ENCODE assay signal across 8 mouse cellular contexts in genomic region chr2:31974809-31975371, GRCm38 (mm10). TPM values are rescaled to one million over a fixed set of nuclear protein-coding genes. Genes with fewer than 3 reads are reported as not detected.
DNase-seq lines count a peak whose midpoint lies in the region; ATAC-seq and TF ChIP-seq lines count a peak whose summit lies in the region.

No protein-coding gene starts in this region.

- H3K27ac ChIP-seq in heart, embryonic 14.5 days (replicated peaks in 1 of 2; ENCODE audit: control insufficient read depth in 1 of 2, insufficient read depth in 1 of 2, low read depth in 2 of 2, low read length in 2 of 2) = peak overlapping the region; percentile 36 to 68; a peak in 3 of 4 replicates
- peak overlapping the region; percentile 73; the same call in 1 of the 2 replicates for H3K27ac ChIP-seq in forebrain, embryonic 15.5 days (replicated peaks)
- peak overlapping the region; percentile 78 for H3K27ac ChIP-seq in liver, postnatal 0 days (ENCODE audit: low read depth)

- no peak for TF ChIP-seq EP300 in liver, postnatal 0 days (IDR thresholded peaks at IDR 0.05; ENCODE audit: low read depth)

- no peak for DNase-seq in heart, postnatal 14 days
- DNase-seq in ES-CJ7 (ENCODE audit: low read depth, low spot score) = peak; percentile 21
- DNase-seq in liver, postnatal 0 days = no peak
- DNase-seq in right cerebral cortex, adult 2 months (ENCODE audit: low spot score in 2 of 2) = no peak
- DNase-seq in layer of hippocampus, adult 11-12 months (ENCODE audit: low spot score) = no peak
- no peak for DNase-seq in thymus, postnatal 14 days

- intact Hi-C loops in heart, postnatal 14 days (cut with DNase I) = no loop called here

- peak overlapping the region; percentile 97 for H3K9ac ChIP-seq in heart, embryonic 14.5 days (ENCODE audit: low read length)
- peak overlapping the region; percentile 90 for H3K9ac ChIP-seq in forebrain, embryonic 15.5 days (replicated peaks)
- peak overlapping the region; percentile 98 for H3K9ac ChIP-seq in liver, postnatal 0 days (replicated peaks)

- ATAC-seq in heart, embryonic 14.5 days (ENCODE audit: insufficient number of reproducible peaks, insufficient read depth, low FRiP score, low read depth) = no peak
- no peak for ATAC-seq in forebrain, embryonic 15.5 days (replicated peaks)
- no peak for ATAC-seq in liver, postnatal 0 days

- H3K36me3 ChIP-seq in heart, embryonic 14.5 days (ENCODE audit: control insufficient read depth, insufficient read depth, low read length) = peaks cover 59% of the 10 kb centered on the region
- H3K36me3 ChIP-seq in forebrain, embryonic 15.5 days = peaks cover 53% of the 10 kb centered on the region
- H3K36me3 ChIP-seq in liver, postnatal 0 days (replicated peaks; ENCODE audit: insufficient read depth, low read length) = peaks cover 31% of the 10 kb centered on the region

- TF ChIP-seq CTCF in liver, postnatal 0 days (IDR thresholded peaks at IDR 0.05; ENCODE audit: low read depth) = no peak

- H3K4me3 ChIP-seq in heart, embryonic 14.5 days (ENCODE audit: control insufficient read depth in 1 of 2, insufficient read depth in 1 of 2, low read depth in 1 of 2, low read length in 2 of 2) = peak overlapping the region; percentile 94 to 97
- H3K4me3 ChIP-seq in forebrain, embryonic 15.5 days = peak overlapping the region; percentile 85
- peak overlapping the region; percentile 94 for H3K4me3 ChIP-seq in liver, postnatal 0 days (ENCODE audit: low read depth, low read length)

- WGBS in heart, embryonic 14.5 days = 8% methylated on average over 13 of the region's 13 CpGs
- WGBS in forebrain, embryonic 15.5 days = 11% methylated on average over 13 of the region's 13 CpGs
- 6% methylated on average over 13 of the region's 13 CpGs for WGBS in liver, postnatal 0 days (ENCODE audit: insufficient replicate concordance)

- peaks cover 3 to 10% of the 10 kb centered on the region in 2 experiments; a peak in 3 of 4 replicates for H3K4me1 ChIP-seq in heart, embryonic 14.5 days (ENCODE audit: control insufficient read depth in 2 of 2, insufficient read depth in 2 of 2, low read length in 2 of 2)
- H3K4me1 ChIP-seq in forebrain, embryonic 15.5 days = peaks cover 17% of the 10 kb centered on the region
- H3K4me1 ChIP-seq in liver, postnatal 0 days (ENCODE audit: insufficient read depth) = peaks cover 13% of the 10 kb centered on the region

- H3K4me2 ChIP-seq in heart, embryonic 14.5 days (ENCODE audit: low read length) = peak overlapping the region; percentile 99
- H3K4me2 ChIP-seq in forebrain, embryonic 15.5 days (replicated peaks) = peak overlapping the region; percentile 65
- peak overlapping the region; percentile 77 for H3K4me2 ChIP-seq in liver, postnatal 0 days (ENCODE audit: low read depth, low read length)

- no peaks in the 10 kb centered on the region for H3K9me3 ChIP-seq in heart, embryonic 14.5 days (ENCODE audit: control insufficient read depth, low read length)
- no peaks in the 10 kb centered on the region for H3K9me3 ChIP-seq in forebrain, embryonic 15.5 days
- H3K9me3 ChIP-seq in liver, postnatal 0 days (ENCODE audit: low read length) = no peaks in the 10 kb centered on the region

- H3K27me3 ChIP-seq in heart, embryonic 14.5 days (ENCODE audit: control insufficient read depth, insufficient read depth, low read length) = no peaks in the 10 kb centered on the region
- no peaks in the 10 kb centered on the region for H3K27me3 ChIP-seq in forebrain, embryonic 15.5 days
- H3K27me3 ChIP-seq in liver, postnatal 0 days (ENCODE audit: insufficient read depth, low read length) = no peaks in the 10 kb centered on the region

RNA-seq across cellular contexts. Expression of gene Nup214, which starts 0.7 kb away (rescaled TPM):
- 46.2 and 48.5 TPM in 2 replicates for polyA plus RNA-seq in heart, embryonic 14.5 days (2014; fragmentation: Nextera tagmentation; extraction: Ambion mirVana)
- total RNA-seq in heart, postnatal 14 days (2021) = 10 to 100 TPM; 37.0 to 38.1 TPM
- polyA plus RNA-seq in forebrain, embryonic 15.5 days (2015; fragmentation: Nextera tagmentation; extraction: Ambion mirVana) = 72.9 and 77.6 TPM in 2 replicates
- 20.8 and 31.2 TPM in 2 replicates for polyA plus RNA-seq in liver, postnatal 0 days (2015; fragmentation: Nextera tagmentation; extraction: Ambion mirVana)

RNA-seq across cellular contexts. Expression of gene Aif1l, which starts 25.0 kb away (rescaled TPM):
- 68.5 and 72.7 TPM in 2 replicates for polyA plus RNA-seq in heart, embryonic 14.5 days (2014; fragmentation: Nextera tagmentation; extraction: Ambion mirVana)
- 1 to 10 TPM; 3.8 to 5.3 TPM for total RNA-seq in heart, postnatal 14 days (2021)
- polyA plus RNA-seq in forebrain, embryonic 15.5 days (2015; fragmentation: Nextera tagmentation; extraction: Ambion mirVana) = 46.8 and 52.2 TPM in 2 replicates
- polyA plus RNA-seq in liver, postnatal 0 days (2015; fragmentation: Nextera tagmentation; extraction: Ambion mirVana) = 0.39 and 0.94 TPM in 2 replicates

Comparison
In these comparisons a context has a peak if more than half of its experiments do, and no peak if none do; other contexts are left out.
1. RNA of gene Aif1l, which starts 25.0 kb away (polyA plus RNA-seq): 68.5 to 72.7 TPM in heart, embryonic 14.5 days and 46.8 to 52.2 TPM in forebrain, embryonic 15.5 days; 0.39 to 0.94 TPM in liver, postnatal 0 days; every median in the first group is over 10 times any median in the second.
2. Peak in every context shown above with its lines, with median percentiles within 50 percentile points of each other: H3K27ac ChIP-seq, H3K4me2 ChIP-seq, H3K4me3 ChIP-seq and H3K9ac ChIP-seq.